18 mouse cellular contexts compared by ENCODE assay signal in the genomic region with DNA sequence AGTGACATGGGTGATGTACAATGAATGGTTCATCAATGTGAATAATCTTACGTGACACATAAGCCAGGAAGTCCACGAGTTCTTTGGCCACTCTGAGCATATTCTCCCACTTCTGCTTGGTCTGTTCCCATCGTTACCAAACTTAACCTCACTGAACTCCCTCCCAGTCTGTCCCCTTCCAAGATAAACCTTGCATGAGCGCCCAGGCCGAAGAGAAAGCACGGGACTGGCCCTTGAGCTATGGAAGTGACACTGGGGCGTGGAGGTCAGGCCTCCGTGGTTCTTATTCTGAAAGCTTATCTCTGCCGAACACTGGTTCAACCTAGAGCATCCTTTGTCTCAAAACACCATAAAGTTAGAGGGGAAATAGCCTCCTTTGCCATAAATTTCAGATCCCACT.
"Had no signal": no experiment of that assay in that cellular context is flagged by ENCODE, and none has a peak within 500 bp of the region (broad histone marks: within the 10 kb centered on the region; RNA-seq: fewer than 3 reads in every experiment).

No protein-coding gene starts in this region.

- H3K27me3 ChIP-seq: midbrain, embryonic 12.5 days; neural tube, embryonic 13.5 days; neural tube, embryonic 15.5 days; stomach, embryonic 15.5 days had no signal

- H3K27ac ChIP-seq: midbrain, embryonic 10.5 days; midbrain, embryonic 12.5 days; neural tube, embryonic 13.5 days; neural tube, embryonic 15.5 days; stomach, embryonic 15.5 days; stomach, postnatal 0 days had no signal

- H3K9me3 ChIP-seq: midbrain, embryonic 10.5 days; midbrain, embryonic 12.5 days; neural tube, embryonic 13.5 days; neural tube, embryonic 15.5 days; stomach, embryonic 15.5 days had no signal

- H3K36me3 ChIP-seq: neural tube, embryonic 15.5 days had no signal

- DNase-seq: lung, adult 18-20 months; lung, embryonic 14.5 days; lung, postnatal 10 days; lung, postnatal 4 days; midbrain, embryonic 14.5 days; retina, postnatal 1 day; right cerebral cortex, postnatal 14 days; thymus, adult 2 months; thymus, postnatal 25 days; thymus, postnatal 4 days had no signal

- H3K4me2 ChIP-seq: lung, embryonic 14.5 days; midbrain, embryonic 12.5 days; neural tube, embryonic 13.5 days; neural tube, embryonic 15.5 days; stomach, embryonic 15.5 days had no signal

- H3K4me1 ChIP-seq: midbrain, embryonic 12.5 days had no signal

- H3K9ac ChIP-seq: lung, embryonic 14.5 days; midbrain, embryonic 12.5 days; neural tube, embryonic 13.5 days; neural tube, embryonic 15.5 days; stomach, embryonic 15.5 days had no signal

- ATAC-seq: midbrain, embryonic 16.5 days had no signal

- H3K4me3 ChIP-seq: midbrain, embryonic 10.5 days; midbrain, embryonic 12.5 days; myocyte; neural tube, embryonic 13.5 days; neural tube, embryonic 15.5 days; stomach, embryonic 15.5 days had no signal
